Mouse (Mus musculus): ENCODE results near the gene Ajuba.
"Not testable (repeated sequence)": the region's sequence is repeated elsewhere in the genome, so short reads cannot be mapped to it uniquely, and the experiment has no call there.

The Ajuba gene

DNA sequence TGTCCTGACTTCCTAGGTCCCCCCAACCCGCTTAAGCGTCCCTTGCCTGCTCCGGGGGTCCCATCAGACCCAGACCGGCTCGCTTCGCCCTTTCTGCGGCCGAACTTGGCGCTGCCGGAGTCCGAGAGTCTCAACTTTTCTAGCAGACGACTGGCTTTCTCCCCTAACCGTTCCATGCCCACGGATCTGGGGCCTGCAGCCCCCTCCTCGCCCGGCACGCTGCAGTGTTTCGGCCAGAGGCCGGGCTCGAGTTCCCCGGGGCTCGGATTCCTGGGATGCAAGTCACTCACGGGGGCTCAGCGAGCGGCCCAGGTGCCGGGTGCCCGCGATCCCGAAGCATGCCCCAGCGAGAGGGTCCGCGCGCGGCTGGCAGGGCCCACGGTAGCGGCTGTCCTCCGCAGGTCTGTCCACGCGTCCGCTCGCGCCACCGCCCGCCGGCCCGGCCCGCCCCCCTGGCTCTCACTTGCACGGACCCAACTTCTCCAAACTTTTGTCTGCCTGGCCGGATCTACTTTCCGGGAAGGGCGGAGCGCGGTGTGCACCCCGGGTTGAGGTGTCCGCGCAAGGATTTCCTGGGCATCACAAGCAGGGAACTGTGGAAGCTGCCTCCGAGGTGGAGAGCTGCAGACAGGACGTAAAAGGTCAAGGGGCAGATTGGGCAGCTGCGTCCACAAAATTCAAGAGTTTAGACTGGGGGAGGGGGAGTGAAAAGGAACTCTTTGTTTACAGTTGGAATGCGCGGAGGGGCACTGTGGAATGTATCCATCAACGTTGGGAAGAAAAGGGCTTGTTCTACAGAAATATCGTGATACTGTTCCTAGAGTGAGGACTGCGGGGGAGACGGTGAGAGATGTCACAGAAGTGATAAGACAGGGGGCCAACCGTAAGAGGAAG lies at the start of gene Ajuba:
TSS of gene Ajuba (minus strand) at position 470 of the 894 bp plus-strand sequence.
- no peak for DNase-seq (ENCODE audit: extremely low read depth, low read depth)

DNA sequence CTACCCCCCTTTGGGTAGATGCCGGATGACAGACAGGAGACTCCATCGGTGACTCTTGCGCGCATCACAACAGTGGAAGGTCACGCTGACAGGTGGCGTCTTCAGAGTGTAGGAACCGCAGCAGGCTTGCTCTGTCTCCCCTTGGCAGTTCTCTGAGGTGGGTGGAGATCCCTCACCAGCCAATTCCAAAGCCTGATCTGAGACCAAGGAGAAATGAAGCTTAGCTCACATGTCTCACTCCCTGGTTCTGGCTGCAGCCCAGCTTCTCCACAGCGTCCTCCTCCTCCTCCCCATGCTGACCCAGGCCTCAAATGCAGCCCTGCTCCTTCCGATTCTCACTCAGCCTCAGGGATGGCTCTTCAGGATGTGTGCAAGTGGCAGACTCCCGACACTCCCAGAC lies 47.6 kb upstream of the Ajuba start:
- no peak for DNase-seq (ENCODE audit: extremely low read depth, low read depth)

DNA sequence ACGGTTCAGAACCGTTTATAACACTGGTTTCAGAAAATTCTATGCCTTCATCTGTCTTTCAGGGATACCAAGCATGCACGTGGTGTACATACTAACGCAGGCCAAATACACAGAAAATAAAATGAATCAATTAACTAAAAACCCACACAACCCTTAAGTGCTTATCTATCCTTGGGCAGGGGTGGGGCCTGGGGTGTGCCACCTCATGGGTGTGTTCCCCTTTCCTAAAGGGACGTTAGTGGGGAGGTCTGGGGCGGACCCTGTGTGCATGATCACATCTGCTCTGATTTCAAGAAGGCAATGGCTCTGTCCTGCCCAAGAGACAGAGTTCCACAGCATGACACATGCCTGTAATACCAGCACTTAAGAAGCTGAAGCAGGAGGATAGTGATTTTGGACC lies 46.0 kb upstream of the Ajuba start:
- DNase-seq (ENCODE audit: extremely low read depth, low read depth) = no peak

DNA sequence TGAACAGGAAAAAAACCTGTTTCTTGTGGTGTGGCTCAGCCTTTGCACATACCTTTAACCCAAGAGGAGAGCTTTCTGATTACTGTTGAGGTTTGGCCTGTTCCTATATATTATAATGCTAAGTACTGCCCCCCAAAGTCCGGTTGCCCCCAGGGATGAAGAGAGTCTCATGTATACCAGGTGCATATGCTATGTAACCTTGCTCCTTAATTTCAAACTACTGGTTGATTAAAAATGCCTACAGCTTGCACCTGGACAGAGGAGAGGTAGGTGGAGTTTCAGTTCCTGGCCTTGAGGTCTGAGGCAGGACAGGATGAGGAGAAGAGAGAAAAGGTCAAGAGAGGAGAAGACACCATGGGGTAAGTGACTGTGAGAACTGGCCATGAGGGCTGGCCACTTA lies 43.8 kb upstream of the Ajuba start, which contains the start of gene Psmb11:
TSS of gene Psmb11 (plus strand) at position 301 of the 400 bp plus-strand sequence.
- no peak for DNase-seq (ENCODE audit: extremely low read depth, low read depth)

DNA sequence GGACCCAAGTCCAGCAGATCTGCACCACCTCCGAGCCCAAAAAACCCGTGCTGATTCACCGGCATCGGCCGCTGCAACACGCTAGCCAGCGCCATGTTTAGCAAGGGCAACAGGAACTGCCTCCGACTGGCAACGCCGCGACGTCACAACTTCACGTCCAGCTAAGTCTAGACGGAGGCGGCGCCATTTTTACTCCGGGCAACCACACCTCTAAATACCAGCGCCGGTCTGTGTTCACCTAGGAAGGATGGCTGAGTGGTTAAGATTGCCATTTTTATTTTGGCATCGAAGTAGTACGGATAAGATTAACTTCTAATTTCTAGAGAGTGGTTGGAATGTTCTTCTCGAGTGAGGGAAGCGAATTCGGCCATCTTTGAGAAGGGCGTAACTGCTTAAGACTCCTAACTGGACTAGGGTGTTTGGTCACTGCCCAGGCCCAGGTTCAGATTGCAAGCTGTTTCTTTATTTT lies 40.6 kb upstream of the Ajuba start, which contains the start of gene Psmb5:
TSS of gene Psmb5 (minus strand) at position 126 of the 469 bp plus-strand sequence.
- peak; percentile 77 for DNase-seq (ENCODE audit: extremely low read depth, low read depth)

DNA sequence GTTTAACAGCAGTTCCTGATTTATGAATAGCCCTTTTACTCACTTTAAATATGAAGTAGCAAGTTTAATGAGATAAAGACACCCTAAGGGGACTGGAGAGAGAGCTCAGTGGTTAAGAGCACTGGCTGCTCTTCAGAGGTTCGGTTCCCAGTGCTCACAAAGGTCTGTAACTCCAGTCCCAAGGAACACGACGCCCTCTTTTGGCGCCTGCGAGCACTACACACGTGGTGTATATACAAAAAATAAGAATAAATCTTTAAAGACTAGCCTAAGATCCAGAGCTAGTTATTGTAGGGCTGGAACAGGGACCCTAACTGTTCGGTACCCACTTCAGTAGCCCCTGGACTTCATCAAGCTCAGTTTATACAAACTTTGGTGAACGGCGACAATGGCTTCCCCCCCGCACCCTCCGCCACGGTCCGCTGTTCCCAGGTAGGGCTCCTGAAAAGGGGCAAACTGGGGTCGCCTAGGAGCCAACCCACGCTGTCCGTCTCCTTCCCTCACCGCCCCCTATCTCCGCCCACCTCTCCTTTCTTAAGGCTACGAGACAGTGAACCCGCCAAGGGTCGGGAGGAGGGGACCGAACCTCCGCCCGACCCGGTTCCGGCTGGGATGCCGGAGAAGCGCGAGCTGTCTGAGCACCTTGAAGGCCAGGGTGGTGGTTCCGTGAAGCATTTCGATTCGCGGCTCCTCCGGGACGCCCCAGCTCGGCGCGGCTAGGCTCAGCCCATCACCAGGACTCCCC lies 40.0 kb upstream of the Ajuba start:
- DNase-seq (ENCODE audit: extremely low read depth, low read depth) = no peak

DNA sequence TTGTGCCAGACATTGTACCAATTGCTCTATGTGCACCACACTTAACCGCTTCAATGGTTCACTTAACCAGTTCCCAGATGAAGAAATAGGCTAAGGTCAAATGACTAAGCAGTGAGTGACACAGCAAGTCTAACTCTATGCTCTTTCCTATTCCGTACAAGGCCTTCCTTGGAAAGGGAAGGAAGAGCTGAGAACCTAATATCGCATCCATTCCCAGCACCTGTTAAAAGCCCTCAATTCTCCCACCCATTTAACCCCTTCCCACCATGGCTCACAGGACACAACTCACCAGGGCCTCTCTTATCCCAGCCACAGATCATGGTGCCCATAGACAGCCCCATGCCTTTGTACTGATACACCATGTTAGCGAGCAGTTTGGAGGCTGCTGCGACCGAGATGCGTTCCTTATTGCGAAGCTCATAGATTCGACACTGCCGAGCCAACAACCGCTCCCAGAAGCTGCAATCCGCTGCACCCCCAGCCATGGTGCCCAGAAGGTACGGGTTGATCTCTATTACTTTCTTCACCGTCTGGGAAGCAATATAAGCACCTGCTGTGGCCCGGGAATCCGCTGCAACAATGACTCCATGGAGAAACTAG lies 39.0 kb upstream of the Ajuba start:
- DNase-seq (ENCODE audit: extremely low read depth, low read depth) = no peak

DNA sequence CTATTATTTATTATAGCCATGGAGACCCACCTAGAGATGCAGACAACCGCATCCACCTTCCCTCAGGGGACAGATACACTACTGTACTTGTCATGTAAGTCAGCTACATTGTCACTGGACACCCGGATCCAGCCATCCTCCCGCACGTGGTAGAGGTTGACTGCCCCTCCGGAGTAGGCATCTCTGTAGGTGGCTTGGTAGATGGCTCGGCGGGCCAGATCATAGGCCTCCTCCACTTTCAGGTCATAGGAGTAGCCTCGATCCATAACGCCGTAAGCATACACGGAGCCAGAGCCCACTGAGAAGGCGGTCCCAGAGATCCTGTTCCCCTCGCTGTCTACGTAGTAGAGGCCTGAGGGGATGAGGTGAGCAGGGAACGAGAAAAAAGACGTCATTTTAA lies 36.8 kb upstream of the Ajuba start:
- DNase-seq (ENCODE audit: extremely low read depth, low read depth) = not testable (repeated sequence)

DNA sequence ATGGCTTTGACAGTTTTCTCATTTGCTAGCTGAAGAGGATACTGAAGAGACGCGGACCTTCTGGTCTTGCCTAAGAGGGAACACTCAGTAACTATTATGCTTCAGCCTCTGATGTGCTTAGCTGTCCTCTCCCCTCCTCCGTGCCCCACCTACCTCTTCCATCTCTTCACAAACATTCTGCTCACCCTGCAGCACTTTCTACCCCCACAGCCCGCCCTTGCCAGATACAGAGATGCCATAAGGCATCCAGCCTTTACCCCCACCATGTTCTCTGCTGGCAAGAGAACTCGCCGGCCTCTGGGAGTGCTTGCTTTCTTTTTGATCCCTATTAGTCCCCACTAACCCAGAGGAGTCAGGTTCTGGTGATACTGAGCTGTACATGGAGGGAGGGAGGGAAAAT lies 33.3 kb upstream of the Ajuba start:
- DNase-seq (ENCODE audit: extremely low read depth, low read depth) = no peak

DNA sequence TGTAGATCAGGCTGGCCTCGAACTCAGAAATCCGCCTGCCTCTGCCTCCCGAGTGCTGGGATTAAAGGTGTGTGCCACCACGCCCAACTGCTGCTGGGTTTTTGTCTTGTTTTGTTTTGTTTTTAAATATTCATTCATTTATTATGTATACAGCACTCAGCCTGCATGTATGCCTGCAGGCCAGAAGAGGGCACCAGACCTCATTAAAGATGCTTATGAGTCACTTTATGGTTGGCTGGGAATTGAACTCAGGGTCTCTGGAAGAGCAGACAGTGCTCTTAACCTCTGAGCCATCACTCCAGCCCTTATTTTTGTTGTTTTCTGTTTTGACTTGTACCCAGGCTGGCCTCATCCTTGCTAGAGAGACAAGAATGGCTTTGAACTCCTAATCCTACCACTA lies 32.6 kb upstream of the Ajuba start:
- no peak for DNase-seq (ENCODE audit: extremely low read depth, low read depth)

DNA sequence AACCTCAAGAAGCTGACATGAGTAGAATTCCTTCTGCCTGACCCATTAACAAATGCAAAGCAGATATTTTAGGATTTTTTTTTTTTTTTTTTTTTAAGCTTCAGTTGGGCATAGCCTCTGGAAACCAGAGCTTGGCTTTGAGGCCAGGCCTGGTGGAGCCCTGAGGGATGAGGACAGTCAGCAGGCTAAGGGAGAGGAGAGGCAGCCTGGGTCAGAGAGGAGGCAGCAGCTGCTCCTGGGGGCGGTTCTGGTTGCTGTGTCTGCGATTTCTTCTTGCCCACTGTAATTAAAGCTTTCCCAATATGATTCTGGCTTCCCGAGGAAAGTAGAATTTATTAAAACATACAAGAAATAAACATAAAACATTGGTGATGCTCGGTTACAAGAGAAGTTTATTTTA lies 31.9 kb upstream of the Ajuba start:
- DNase-seq (ENCODE audit: extremely low read depth, low read depth) = no peak

DNA sequence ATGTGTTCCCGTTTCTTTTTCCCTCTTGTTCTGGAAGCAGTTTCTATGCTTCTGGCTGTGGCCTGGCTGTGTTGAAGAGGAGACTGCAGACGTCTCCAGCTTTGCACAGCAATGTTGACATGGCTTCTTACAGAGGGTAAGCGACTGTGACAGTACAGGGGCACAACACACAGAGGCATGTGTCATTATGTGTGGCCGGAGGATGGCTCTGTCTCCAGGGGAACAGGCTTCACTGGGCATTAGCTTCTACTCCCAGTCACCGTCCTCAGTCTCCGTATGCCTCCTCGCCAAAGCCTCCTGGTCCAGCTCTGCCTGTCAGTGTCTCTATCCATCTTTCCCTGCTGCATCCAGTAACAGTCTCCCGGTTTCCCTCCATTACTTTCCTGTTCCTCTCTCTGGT lies 29.9 kb upstream of the Ajuba start:
- DNase-seq (ENCODE audit: extremely low read depth, low read depth) = no peak

DNA sequence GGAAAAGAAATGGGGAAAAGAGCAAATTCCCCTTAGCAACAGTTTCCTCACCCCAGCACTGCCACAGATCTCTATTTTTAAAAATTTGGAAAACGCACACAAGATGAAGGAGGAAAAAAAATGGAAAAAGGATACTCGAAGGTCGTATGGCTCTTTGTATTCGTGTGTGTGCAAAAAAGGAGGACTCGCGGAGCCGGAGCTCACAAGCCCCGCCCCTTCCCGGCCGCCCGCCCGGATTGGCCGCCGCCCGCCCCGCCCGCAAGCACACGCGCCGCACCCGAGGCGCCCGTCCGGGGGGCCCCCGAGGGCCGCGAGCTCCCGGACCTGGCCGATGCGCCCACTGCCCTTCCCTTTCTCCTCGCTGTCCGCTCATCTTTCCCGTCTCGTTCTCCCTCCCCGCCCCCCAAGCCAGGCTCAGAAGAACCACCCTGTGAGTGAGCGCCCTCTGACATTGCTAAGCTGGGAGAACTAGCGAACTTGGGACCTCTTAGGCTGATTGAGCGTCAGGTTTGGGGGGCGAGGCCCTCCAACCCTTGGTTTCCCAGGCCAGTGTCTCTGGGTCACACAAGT lies 28.5 kb upstream of the Ajuba start, which contains the start of gene 4931414P19Rik:
TSS of gene 4931414P19Rik (minus strand) at position 242 of the 570 bp plus-strand sequence.
- DNase-seq (ENCODE audit: extremely low read depth, low read depth) = no peak

DNA sequence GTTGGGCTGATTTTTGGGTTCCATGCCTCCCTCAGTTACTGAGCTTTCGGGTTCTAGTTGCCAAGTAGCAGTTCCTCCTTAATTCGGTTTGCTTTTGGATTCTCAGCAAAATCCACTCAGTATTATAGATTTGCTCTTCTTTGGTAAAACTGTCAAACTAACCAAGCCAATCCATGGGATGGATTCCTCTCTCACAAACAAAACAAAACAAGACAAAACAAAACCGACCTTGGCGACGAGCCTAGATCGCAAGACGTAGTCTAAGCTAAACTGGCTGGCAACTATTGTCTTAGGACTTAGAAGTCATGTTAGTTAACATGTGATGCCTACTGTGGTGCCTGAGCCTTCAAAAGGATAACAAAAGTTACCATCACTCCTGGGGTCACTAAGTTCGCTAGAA lies 26.3 kb upstream of the Ajuba start:
- no peak for DNase-seq (ENCODE audit: extremely low read depth, low read depth)

DNA sequence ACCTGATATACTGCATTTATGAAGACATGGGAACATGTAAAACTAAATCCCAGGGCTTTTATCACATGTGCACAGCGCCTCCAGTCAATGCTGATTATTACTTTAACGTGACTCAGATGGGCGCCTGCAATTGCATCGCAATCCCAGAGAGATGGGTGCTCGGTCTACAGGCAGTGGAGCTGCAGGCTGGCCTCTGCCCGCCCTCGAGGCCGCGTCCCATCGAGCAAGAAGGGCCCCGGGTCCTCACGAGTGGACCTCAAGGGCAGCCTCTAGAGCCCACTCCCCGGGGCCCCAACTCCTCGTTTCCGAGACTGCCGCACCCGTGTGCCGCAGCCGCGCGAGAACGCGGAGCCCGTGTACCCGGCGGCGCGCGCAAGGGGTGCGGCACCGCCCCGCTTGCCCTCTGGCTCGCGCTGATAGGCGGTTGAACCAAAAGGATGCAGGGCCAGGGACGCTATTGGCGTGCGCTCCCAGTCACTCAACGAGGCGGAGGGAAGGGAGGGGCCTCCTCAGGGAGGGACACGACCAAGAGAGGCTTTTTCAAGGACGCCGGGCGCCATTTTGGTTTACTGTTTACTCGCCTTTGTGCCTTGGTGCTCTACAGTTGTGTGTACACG lies 25.8 kb upstream of the Ajuba start:
- DNase-seq (ENCODE audit: extremely low read depth, low read depth) = peak; percentile 90

DNA sequence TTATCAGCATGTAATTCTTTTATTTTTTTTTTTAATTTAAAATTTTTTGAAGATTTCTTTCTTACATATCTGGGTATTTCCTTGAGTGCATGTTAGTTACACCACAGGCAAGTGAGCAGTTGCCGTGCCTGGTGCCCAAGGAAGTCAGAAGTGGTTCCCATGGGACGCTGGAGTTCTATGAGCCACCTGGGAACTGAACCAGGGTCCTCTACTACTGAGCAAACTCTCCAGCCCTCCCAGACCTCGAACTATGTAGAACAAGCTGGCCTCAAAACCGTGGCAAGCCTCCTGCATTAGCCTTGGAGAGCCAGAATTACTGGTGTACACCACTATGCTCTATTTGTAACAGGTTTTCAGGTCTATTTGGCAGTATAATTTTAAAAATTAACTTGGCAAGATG lies 25.3 kb upstream of the Ajuba start:
- no peak for DNase-seq (ENCODE audit: extremely low read depth, low read depth)

DNA sequence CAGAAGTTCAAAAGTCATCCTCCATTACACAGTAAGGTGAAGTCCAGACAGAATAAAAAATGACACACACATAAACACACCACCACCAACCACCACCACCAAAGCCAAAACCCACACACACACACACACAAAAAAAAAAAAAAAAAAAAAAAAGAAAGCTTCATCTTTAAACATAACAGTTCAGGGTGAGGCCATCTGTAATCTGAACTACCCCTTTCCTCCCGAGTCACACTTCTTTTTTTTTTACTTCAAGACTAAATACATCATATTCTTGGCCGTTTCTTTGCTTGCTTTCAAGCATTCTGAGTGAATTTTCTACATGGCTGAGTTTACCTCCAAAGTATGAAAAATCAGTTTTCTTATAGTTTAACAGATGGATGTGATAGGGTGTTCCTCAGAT lies 24.2 kb upstream of the Ajuba start:
- no peak for DNase-seq (ENCODE audit: extremely low read depth, low read depth)

DNA sequence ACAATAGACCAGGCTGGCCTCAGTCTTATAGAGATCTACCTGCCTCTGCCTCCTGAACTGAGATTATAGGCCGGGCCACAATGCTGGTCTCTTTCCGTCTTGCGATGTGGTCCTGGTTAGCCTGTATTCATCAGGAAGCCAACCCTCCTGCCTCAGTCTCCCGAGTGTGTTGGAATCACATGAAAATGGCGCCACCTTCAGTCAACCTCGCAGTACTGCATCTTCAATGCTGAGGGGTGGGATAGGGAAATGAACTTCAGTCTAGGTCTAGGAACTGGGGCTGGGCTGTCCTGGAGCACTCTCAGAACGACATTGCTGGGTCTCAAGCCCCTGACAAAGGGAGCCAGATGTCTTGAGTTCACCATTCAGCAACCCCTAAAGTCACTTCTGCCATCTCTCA lies 19.7 kb upstream of the Ajuba start:
- no peak for DNase-seq (ENCODE audit: extremely low read depth, low read depth)

DNA sequence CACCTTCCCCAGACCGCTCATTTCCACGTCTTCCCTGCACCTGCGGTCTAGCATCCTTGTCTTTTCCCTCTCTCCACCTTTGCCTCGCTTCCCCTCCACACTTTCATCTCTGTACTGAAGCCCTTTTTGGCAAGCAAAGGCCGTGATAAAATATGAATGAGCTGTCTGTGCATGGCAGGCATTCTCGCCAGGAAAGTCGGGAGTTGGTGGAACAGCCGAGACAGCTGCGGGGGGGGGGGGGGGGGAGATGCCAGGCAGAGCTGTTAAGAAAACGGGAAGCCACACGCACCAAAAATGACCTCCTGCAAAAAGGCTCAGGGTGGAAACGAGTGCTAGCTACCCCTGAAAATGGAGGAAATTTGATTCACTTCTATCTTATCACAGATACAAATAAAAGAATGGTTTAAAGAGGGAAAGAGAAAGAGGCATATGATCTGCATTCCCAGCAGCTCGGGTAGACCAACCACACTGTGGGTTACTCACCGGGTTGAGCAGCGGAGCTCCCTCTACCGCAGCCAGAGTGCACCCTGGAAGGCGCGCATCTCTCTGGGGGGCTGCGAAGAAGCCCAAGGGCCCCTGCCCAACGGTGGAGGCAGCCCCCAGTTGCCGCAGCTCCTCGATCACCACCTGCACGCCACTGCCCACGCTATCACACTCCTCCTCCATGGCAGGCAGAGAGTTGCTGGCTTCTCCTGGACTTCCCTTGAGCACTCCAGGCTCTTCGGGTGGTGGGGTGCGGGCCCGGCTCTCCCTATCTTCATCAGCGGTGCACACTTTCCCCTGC lies 17.5 kb upstream of the Ajuba start:
- DNase-seq (ENCODE audit: extremely low read depth, low read depth) = no peak

DNA sequence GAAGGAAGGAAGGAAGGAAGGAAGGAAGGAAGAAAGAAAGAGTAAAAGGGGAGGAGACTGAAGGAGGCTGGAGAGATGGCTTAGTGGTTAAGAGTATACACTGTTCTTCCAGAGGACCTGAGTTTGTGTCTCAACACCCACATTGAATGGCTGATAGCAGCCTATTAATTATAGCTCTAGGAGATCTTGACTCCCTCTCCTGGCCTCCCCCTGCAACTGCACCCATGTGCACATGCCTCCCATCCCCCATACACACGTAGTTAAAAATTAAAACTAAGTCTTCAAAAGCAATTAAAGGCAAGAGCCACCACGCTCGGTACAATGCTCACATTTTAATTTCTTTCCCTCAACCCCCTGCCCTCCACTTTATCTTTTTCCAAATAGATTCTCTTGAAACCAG lies 16.7 kb upstream of the Ajuba start:
- DNase-seq (ENCODE audit: extremely low read depth, low read depth) = no peak
